Mouse (Mus musculus): ENCODE measurements around the gene Tent5c.
"Not testable (repeated sequence)": the region's sequence is repeated elsewhere in the genome, so short reads cannot be mapped to it uniquely, and the experiment has no call there.

Gene Tent5c

DNA sequence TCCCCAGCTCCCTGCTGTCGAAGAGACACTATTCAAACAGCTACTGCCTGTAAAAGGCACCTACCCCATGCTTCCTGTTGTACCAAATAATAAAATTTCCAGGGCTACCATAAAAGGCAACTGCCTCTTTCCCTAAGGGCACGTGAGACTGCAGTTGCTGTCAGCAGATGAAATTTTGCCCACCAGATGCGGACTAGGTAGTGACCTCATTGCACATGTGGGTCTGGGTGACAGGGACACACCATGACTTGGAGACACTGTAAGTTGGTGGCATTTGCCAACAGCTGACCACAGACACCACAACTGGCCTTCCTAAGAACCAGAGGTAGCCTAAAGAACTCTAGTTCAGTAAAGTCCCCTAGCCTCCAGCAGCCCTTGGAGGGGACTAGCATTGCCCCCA, 50.0 kb downstream of the Tent5c start:
- no peak for DNase-seq (ENCODE audit: low read depth, low spot score)

DNA sequence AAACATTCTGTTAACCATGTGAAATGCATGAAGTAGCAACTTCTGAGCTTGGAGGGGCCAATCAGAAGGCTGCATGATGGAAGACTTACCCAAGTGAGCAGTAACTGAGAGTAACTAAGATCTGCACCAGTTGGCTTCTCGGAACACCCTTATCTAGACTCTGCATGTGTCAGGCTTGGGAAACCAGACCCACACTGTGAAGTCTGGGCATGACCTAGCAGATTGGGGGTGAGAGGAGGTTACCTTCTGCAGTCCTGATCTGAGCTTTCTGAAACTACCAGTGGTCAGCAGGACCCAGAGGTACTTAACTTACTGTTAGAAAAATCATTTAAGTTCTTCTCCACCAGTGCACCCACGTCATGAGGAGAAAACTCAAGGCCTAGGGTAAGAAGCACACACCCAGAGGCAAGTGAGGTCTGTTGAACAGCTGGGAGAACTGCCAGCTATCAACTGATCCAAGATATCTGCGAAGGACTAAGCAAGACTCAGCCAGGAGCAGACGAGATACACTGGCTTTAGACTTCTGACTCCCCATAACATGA, 50.6 kb downstream of the Tent5c start:
- DNase-seq (ENCODE audit: low read depth, low spot score) = no peak

DNA sequence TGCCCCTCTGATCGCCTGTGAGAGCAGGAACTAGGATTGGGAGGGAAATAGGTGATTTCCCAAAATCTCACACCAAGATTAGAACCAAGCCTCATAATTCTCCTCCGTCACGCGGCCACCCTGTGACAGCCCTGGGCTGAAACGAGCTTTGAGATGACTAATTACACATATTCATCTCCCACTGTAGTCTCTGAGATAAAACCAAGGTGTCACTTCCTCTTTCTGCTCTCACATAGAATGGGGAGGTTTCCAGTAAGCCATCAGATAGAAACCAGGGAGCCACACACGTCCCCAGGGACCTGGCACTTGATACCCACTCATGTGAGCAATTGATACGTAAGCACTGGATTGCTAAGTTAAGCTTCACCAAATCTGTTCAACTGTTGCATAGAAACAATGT, 52.4 kb downstream of the Tent5c start:
- peak; percentile 77 for DNase-seq (ENCODE audit: low read depth, low spot score)

DNA sequence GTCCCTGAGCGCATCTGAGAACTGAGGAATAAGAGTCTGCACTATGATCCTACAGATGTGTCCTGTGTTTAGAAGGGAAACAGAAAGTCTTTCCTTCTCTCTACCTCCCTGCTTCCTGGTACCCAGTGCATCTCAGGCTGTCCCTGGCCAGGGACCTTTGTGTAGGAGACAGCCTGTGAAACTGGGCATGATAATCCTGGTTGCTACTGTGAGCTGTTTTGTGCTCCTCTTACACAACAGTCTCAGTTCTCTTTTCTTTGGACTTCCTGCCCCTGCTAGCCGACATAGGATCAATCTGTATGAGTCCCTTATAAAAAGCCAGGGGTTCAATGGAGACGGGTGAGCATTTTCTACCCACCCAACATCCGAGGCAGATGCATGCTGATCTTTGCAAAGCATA, 57.4 kb downstream of the Tent5c start:
- DNase-seq (ENCODE audit: low read depth, low spot score) = no peak

GRCm38 (mm10) chr3:100430731-100431130, 58.4 kb downstream of the Tent5c start:
- DNase-seq (ENCODE audit: low read depth, low spot score) = no peak

GRCm38 (mm10) chr3:100430101-100430500, 59.0 kb downstream of the Tent5c start:
- no peak for DNase-seq (ENCODE audit: low read depth, low spot score)

- DNase-seq (ENCODE audit: low read depth, low spot score) = no peak
Observed at GRCm38 (mm10) chr3:100429667-100430066, 59.5 kb downstream of the Tent5c start.

DNA sequence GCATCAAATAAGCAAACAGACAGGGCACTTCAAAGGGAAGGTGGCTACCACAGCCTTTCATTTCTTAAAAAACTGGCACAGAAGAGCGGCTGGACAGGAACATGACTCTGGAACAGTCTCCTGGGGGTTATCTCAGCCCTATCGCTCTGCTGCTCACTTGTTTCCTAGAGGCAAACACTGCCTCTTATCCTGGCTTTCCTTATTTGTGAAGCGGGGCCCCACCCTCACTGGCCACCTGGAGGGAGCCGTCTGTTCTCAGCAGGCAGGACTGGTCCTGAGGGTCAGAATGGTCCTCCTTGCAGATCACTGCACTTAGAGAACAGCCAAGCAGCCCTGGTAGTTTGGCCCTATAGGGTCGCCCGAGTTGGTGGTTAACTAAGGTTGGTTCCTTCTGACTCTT, 61.6 kb downstream of the Tent5c start:
- DNase-seq (ENCODE audit: low read depth, low spot score) = no peak

DNA sequence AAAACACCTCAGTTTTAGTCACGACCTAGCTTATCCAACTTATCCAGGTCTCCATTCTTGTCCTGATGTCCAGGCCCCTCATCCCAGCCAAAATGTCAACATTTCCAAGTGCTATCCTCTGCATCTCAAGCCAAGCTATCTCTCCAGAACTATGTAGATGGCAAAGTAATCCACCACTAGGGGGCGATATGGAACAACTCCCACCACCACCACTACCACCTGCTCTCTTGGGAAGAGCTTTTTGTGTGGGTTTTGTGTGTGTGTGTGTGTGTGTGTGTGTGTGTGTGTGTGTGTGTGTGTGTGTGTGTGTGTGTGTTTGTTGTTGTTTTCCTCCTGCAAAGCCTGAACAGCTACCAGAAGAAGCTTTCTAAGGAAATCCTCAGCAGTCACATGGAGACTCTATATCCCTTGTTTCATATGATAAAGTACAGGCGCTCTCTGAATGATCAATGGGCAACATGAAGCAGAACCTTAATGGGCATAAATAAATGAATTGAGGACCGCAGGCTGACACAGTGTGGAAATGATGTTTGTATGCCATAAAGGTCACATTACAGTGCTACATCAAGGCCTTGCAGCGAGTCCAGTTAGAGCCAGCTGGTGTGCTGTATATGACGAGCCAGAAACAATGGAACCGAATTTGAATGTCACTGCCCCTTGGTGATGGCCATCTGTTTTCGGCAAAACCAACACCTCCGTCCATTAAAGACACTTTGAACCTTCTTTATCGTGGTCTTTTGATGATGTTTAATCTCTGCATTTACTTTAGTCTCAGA, 66.5 kb downstream of the Tent5c start:
- peak; percentile 74 for DNase-seq (ENCODE audit: low read depth, low spot score)

DNA sequence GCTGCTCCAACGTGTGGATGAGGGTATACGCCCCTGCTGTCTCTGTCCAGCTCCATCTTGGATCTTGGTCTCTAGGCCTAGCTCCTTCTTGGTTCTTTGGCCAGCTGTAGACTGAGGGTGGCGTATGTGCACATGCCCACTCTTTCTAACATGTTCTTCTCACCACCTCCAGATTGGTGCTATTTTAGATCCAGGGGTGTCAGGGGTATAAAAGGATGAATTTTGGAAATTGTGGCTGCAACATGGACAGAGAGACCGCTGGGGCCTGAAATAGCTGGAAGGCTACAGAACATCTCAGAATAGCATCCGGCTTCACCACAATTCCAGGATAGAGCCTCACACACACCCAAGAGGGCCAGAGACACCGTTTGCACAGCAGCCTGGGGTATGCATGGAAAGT, 67.8 kb downstream of the Tent5c start:
- no peak for DNase-seq (ENCODE audit: low read depth, low spot score)

DNA sequence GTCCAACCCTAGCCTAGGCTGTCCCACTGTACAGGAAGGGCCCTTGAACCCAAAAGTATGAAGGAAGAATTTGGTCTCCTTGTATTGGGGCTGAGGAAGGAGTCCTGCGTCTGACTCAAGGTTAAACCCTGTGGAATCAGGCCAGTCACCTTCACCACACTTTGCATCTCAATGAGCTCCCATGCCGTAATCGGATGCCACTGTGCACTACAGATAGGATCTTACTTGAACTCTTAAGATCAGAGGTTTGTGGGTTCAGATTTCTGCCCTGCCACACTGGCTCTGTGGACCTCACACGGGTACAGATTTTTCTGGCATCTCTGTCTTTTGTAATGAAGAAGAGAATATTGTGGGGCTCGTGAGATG, 68.5 kb downstream of the Tent5c start:
- no peak for DNase-seq (ENCODE audit: low read depth, low spot score)

GRCm38 (mm10) chr3:100419962-100420690, 69.0 kb downstream of the Tent5c start:
- no peak for DNase-seq (ENCODE audit: low read depth, low spot score)

DNA sequence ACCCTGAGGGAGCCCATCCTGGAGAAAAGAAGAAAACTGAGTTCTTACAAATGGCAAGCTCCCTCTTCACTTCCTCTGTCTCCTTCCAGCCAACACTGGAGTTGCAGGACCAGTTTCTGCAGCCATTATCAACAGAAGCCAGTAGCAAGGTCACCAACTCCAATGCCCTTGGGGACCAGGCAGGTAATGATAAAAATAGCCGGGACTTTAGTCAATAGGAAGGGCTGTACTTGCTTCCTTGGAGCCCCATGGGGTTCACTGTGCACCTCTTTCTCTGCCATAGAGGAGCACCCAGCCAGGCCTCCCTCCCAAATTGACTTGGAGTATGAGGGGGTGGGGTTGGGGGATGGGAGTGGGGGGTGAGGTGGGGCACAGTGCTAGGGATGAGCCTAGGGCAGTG, 70.7 kb downstream of the Tent5c start:
- DNase-seq (ENCODE audit: low read depth, low spot score) = no peak

- DNase-seq (ENCODE audit: low read depth, low spot score) = no peak
Observed at GRCm38 (mm10) chr3:100417772-100418311, 71.3 kb downstream of the Tent5c start.

GRCm38 (mm10) chr3:100415671-100416070, 73.5 kb downstream of the Tent5c start:
- DNase-seq (ENCODE audit: low read depth, low spot score) = no peak

DNA sequence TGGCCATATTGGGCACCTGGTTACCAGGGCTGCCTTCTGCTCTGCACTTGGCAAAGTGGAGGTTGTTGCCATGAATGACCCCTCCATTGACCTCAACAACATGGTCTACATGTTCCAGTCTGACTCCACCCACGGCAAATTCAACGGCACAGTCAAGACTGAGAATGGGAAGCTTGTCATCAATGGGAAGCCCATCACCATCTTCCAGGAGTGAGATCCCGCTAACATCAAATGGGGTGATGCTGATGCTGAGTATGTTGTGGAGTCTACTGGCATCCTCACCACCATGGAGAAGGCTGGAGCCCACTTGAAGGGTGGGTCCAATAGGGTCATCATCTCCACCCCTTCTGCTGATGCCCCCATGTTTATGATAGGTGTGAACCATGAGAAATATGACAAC, 75.5 kb downstream of the Tent5c start:
- DNase-seq (ENCODE audit: low read depth, low spot score) = not testable (repeated sequence)

DNA sequence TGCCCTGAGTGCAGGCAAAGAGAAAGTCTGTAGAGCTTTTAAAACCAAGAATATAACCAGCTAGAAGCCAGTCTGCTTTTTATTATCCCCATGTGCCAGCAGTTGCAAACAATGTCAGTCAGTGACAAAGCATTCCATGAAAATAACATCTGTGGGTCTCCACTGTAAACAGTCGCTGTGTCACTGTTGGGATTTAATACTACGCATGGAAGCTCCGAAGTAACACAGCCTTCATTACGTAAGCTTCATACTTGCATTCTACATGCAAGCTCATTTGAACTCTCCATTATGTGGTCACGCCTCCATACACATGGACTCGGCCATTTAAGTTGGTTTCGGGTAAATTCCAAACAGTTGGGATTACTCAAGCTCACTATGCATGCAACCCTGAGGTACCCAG, 77.2 kb downstream of the Tent5c start:
- DNase-seq (ENCODE audit: low read depth, low spot score) = no peak

- no peak for DNase-seq (ENCODE audit: low read depth, low spot score)
Observed at GRCm38 (mm10) chr3:100409280-100409679, 79.8 kb downstream of the Tent5c start.

GRCm38 (mm10) chr3:100408351-100409043, 80.6 kb downstream of the Tent5c start:
- no peak for DNase-seq (ENCODE audit: low read depth, low spot score)

DNA sequence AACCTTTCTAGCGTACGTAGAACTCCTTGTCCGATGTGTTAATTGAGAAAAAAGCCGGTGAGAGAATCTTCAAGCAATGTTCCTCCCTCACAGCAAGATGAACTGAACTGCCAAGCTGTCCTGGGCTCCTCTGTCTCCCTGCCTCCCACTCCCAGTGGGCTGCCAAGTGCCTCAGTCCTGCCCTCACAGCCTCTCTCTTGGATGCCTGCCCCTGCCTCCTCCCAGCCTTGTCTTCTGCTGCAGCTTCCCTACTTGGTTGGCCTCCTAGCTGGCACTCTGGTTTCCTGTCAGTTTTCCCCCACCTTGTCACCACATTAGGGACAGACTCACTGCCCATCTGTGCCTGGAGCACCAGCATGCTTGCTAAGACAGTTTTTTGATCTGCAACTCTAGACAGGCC, 86.5 kb downstream of the Tent5c start:
- no peak for DNase-seq (ENCODE audit: low read depth, low spot score)
